Mouse (Mus musculus) megakaryocyte, embryonic 14.5 days (primary cell): ENCODE measurements around the gene Fau.

ENCODE experiments used
- FLI1 ChIP-seq: IDR thresholded peaks from 2 replicates; pipeline ENCODE4 v1.6.1; 2012; ENCODE audit warnings: low read length, inconsistent platforms, mixed read lengths
- GATA1 ChIP-seq: IDR thresholded peaks from 3 replicates; pipeline ENCODE4 v1.6.1; 2012; ENCODE audit warnings: mixed read lengths, low read length, inconsistent platforms, borderline replicate concordance

- TF ChIP-seq GATA1 (no peak), FLI1 (no peak)
Measured at GRCm38 (mm10) chr19:6070571-6071250, 13.1 kb downstream of the Fau start.
